Mouse (Mus musculus) lung, adult 18-20 months (tissue): ENCODE data around the gene Kcnb1.

Source experiments
- DNase-seq, 2 experiments: peaks; one replicate each; pipeline ENCODE4 v3.0.0; 2022; ENCODE audit warnings: mixed read lengths in 2 of 2

Kcnb1 gene

GRCm38 (mm10) chr2:167058201-167058600, 131.8 kb downstream of the Kcnb1 start:
- DNase-seq = peak in 1 of 2 experiments; percentile 24

GRCm38 (mm10) chr2:167056942-167057323, 133.0 kb downstream of the Kcnb1 start:
- no peak for DNase-seq

- no peak for DNase-seq
Measured at GRCm38 (mm10) chr2:167056210-167056941, 133.6 kb downstream of the Kcnb1 start.

GRCm38 (mm10) chr2:167055386-167055785, 134.6 kb downstream of the Kcnb1 start:
- peak in 1 of 2 experiments; percentile 38 for DNase-seq

- no peak for DNase-seq
Measured at GRCm38 (mm10) chr2:167053127-167053844, 136.7 kb downstream of the Kcnb1 start.

GRCm38 (mm10) chr2:167048698-167049358, 141.1 kb downstream of the Kcnb1 start:
- no peak for DNase-seq

- DNase-seq = no peak
Measured at GRCm38 (mm10) chr2:167048223-167048622, 141.7 kb downstream of the Kcnb1 start.
